Mouse (Mus musculus) thymus, postnatal 25 days (tissue): ENCODE data around the gene Gm3264.
"Not testable (repeated sequence)": the region's sequence is repeated elsewhere in the genome, so short reads cannot be mapped to it uniquely, and the experiment has no call there.

Experiments used
- DNase-seq: peaks from one replicate; pipeline ENCODE4 v3.0.0; 2022

Gene Gm3264

DNA sequence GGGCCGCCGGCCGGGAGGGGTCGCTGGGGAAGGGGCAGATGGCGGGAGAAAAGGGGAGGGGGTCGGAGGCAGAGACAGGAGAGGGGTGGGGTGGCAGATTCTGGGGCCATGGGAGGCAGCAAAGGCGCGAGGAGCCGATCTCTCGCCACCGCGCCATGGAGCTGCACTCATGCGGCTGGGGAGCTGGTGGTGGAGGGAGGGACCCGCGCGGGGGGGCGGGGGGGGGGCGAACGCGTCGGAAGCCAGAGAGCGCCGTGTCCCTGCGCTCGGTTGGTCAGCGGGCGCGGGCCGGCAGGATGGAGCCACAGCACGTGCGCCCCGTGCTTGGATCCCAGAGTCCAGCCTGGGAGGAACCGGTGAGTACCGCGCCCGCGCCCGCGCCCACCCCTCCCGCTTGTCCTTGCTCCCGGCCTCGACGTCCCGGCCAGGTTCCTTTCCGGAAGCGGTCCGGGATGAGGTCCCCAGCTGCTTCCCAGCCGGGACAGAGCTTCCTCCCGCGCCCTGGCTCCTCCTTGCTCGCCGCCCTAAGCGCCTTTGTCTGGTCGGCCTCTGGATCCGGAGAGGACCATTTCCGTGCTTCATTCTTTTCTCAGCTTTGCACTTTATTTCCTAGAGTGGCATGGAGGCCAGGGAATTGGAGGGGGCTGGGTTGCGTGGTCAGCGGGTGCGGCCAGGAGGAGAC, at the start of gene Gm3264:
Gene Gm3264, plus strand, starts transcription at position 278 of the 682 bp plus-strand sequence.
- not testable (repeated sequence) for DNase-seq

DNA sequence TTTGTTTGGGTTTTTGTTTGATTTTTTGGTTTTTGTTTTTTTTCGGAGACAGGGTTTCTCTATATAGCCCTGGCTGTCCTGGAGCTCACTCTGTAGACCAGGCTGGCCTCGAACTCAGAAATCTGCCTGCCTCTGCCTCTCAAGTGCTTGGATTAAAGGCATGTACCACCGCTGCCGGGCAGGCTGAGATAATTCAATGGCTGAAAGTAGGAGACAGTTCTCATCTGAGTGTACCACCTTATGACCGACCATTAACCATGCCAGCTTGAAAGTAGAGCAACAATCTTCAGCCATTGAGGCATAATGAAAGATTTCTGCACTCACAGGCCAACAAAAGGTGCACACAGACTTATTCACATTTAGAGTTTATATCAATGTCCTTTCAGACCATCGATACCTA, 49.0 kb upstream of the Gm3264 start:
- DNase-seq = not testable (repeated sequence)

DNA sequence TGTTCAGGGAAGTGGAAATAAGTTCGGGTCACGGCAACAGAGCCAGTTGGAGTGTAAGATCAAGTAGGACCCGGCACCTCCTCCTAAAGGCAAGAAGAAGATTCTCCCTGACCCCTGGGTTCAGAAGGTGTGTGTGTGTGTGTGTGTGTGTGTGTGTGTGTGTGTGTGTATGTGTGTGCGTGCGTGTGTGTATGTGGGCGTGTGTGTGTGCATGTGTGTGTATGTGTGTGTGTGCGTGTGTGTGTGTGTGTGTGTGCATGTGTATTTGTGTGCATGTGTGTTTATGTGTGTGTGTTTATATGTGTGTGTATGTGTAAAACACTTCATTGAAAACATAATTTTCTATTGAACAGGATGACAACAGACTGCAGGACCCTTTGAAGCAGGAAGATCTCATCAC, 33.4 kb upstream of the Gm3264 start:
- not testable (repeated sequence) for DNase-seq

DNA sequence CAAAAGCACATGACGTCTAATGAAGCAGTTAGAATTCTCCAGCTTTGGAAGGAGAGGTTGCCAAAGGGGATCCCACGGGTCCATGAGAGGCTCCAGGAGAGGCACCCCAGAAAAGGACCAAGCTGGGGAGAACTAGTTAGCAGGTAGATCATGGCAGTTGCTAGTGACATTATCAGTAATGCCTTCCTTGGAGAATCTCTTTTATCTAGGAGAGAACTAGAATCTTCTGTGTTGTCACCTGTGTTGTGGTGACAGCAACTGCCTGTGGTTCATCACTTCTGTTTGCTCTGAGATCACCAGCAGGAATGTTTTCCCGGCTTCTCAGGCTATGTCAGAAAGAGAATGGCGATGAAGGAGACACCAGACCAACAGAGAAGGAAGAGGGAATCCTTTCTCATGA, 17.6 kb upstream of the Gm3264 start, which contains the start of gene Gm3269:
Gene Gm3269, plus strand, starts transcription at position 301 of the 400 bp plus-strand sequence.
- DNase-seq = not testable (repeated sequence)

DNA sequence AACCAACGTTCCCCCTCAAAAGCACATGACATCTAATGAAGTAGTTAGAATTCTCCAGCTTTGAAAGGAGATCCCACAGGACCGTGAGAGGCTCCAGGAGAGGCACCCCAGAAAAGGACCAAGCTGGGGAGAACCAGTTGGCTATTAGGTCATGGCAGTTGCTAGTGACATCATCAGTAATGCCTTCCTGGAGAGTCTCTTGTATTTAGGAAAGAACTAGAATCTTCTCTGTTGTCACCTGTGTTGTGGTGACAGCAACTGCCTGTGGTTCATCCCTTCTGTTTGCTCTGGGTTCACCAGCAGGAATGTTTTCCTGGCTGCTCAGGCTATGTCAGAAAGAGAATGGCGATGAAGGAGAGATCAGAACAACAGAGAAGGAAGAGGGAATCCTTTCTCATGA, 36.7 kb downstream of the Gm3264 start, which contains the start of gene Gm3278:
Gene Gm3278, plus strand, starts transcription at position 301 of the 400 bp plus-strand sequence.
- DNase-seq = not testable (repeated sequence)
